Mouse (Mus musculus): ENCODE measurements around the gene Taar4.

Taar4 gene

DNA sequence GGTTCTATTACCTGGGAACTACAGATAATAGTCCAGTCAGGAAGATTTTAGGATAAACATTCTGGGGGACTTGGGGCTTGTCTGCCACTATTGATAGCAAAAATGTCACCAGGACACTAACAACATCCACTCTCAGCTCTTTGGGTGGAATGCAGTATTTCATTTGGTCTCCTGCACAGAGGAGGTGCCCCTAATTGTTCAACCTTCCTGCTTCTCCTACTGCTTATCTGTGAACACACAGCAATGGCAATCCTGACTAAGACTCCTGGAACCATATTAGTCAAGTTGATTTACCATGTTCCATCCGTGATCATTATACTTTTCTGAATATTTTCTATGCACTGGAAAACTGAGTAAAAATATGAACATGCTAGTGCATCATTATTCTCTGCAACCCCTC is 47.8 kb downstream of the Taar4 start:
- DNase-seq = no peak
